Mouse (Mus musculus) midbrain, postnatal 0 days (tissue): ENCODE measurements at regions not wholly inside any gene's neighbourhood (a gene's known extent, or its start where the extent isn't known, plus 50 kb on each side); places are given as distances from the start of the nearest gene placed in this dataset.
A peak's percentile ranks its signal among the peaks of the same experiment; 100 is the strongest.

Experiments
- ATAC-seq: fragments of 200-750 bp; cut with Nextera tagmentation; 2 replicates; pipeline ENCODE4 v1.8.0; 2017; ENCODE audit warnings: moderate number of reproducible peaks, mild to moderate bottlenecking, moderate TSS enrichment, moderate library complexity; ENCODE audit not compliant: low FRiP score
- DNase-seq: peaks from one replicate; pipeline ENCODE4 v3.0.0-alpha.2; 2015; ENCODE audit warnings: low spot score
- H3K27ac ChIP-seq: fragments of 300-500 bp; sonication (generic); 2 replicates; pipeline ENCODE4 v1.5.1; 2014; ENCODE audit warnings: low read depth, mild to moderate bottlenecking, low read length, mixed read lengths
- H3K27me3 ChIP-seq: fragments of 300-500 bp; sonication (generic); 2 replicates; pipeline ENCODE4 v1.6.1; 2014; ENCODE audit warnings: low read length, control low read depth, mixed read lengths; ENCODE audit not compliant: insufficient read depth
- H3K36me3 ChIP-seq: fragments of 300-500 bp; sonication (generic); 2 replicates; pipeline ENCODE4 v1.6.1; 2014; ENCODE audit warnings: low read length, control low read depth, mixed read lengths; ENCODE audit not compliant: insufficient read depth
- H3K4me1 ChIP-seq: fragments of 300-500 bp; sonication (generic); 2 replicates; pipeline ENCODE4 v1.6.1; 2014; ENCODE audit warnings: mild to moderate bottlenecking, control low read depth, antibody characterized with exemption, low read length, mixed read lengths; ENCODE audit not compliant: insufficient read depth
- H3K4me2 ChIP-seq: fragments of 300-500 bp; sonication (generic); 2 replicates; pipeline ENCODE4 v1.6.1; 2014; ENCODE audit warnings: low read depth, mild to moderate bottlenecking, low read length, mixed read lengths; ENCODE audit not compliant: poor library complexity, severe bottlenecking
- H3K4me3 ChIP-seq: fragments of 300-500 bp; sonication (generic); 2 replicates; pipeline ENCODE4 v1.5.1; 2014; ENCODE audit warnings: low read depth, mild to moderate bottlenecking, low read length, moderate library complexity
- H3K9ac ChIP-seq: fragments of 300-500 bp; sonication (generic); replicated peaks from 2 replicates; pipeline ENCODE4 v1.6.1; 2014; ENCODE audit warnings: mild to moderate bottlenecking, low read length, moderate library complexity, mixed read lengths; ENCODE audit not compliant: poor library complexity, severe bottlenecking
- H3K9me3 ChIP-seq: fragments of 300-500 bp; sonication (generic); 2 replicates; pipeline ENCODE4 v1.6.1; 2016; ENCODE audit warnings: low read length, control low read depth
- CTCF ChIP-seq: IDR thresholded peaks from 2 replicates; pipeline ENCODE4 v1.5.1; 2016; ENCODE audit warnings: antibody characterized with exemption, mild to moderate bottlenecking
- WGBS: fragments of 180-500 bp; shearing (Covaris S2); extraction: QIAGEN DNeasy Blood & Tissue Kit; methylation state at CpG from one replicate; pipeline ENCODE4 v1.1.7; 2014; 5-methylcytosine and 5-hydroxymethylcytosine counted together

DNA sequence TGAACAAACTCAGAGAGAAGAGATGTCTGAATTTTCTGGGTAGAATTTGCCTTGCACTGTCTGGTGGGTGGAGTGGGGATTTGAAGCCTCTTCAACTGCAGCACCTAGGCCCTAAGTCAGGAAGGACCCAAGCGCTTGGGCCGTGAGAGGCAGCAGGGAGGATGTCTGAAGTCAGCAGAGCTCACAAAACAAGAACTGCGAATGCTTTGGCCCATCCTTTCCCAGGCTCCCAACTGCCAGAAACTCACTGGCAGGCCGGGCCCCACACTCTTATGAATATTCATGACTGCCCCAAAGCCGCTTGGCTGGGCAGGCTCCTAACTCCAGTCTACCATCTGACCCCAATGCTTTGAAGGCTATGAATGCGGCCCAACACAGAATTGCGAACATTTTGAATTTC, 80.2 kb upstream of the Peli1 start:
- no peak overlapping the region for H3K4me3 ChIP-seq
- no peak for TF ChIP-seq CTCF
- H3K4me1 ChIP-seq = no peaks in the 10 kb centered on the region
- WGBS = 25% methylated on average over 7 of the region's 7 CpGs
- H3K36me3 ChIP-seq = no peaks in the 10 kb centered on the region
- no peak for ATAC-seq
- H3K4me2 ChIP-seq = no peak overlapping the region
- no peaks in the 10 kb centered on the region for H3K27me3 ChIP-seq
- H3K27ac ChIP-seq = no peak overlapping the region
- peak; percentile 72 for DNase-seq
- no peak overlapping the region for H3K9ac ChIP-seq
- H3K9me3 ChIP-seq = no peaks in the 10 kb centered on the region

DNA sequence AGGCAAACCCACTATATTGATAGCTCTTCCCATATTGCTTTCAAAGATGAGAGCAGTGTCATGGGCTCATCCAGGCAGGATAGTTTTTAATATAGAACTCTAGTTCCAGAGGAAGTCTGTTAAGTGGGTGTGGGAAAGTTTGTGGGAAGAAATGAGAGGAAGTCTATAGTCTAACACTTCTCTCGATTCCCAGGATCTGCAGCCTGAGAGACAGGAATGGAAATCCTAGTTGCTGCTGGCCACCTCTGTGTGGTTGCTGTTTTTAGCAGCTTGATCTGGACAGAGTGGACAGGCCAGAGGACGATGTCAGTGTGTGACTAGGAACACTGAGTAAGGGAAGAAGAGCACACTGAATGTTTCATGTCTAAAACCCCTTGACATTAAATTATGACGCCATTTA, 76.8 kb upstream of the Peli1 start:
- peaks cover 7% of the 10 kb centered on the region; the same call in 1 of the 2 replicates for H3K4me1 ChIP-seq
- ATAC-seq = no peak
- H3K9ac ChIP-seq = no peak overlapping the region
- no peaks in the 10 kb centered on the region for H3K9me3 ChIP-seq
- H3K36me3 ChIP-seq = no peaks in the 10 kb centered on the region
- H3K27me3 ChIP-seq = no peaks in the 10 kb centered on the region
- no peak overlapping the region for H3K4me2 ChIP-seq
- DNase-seq = no peak
- H3K27ac ChIP-seq = no peak overlapping the region
- no peak for TF ChIP-seq CTCF
- WGBS = 72% methylated on average over 3 of the region's 3 CpGs
- no peak overlapping the region for H3K4me3 ChIP-seq

DNA sequence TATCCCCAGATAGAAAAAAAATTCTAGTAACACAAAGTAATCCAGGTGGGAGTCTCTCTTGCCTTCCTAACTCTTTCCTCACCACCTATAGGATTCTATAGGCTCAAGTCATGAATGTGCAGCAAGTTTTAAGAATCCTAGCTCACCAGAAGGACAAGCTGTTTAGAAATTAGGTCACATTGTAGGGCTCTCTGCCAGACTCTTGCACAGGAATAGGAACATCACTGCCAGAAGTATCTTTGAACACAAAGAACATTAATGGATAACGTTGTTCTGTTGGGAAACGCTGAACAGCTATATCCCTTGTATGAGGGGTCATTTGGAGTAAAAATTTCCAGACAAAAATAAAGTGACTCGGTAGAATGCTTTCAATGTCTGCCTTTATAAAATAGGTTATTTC, 75.6 kb upstream of the Peli1 start:
- DNase-seq = no peak
- no peak for TF ChIP-seq CTCF
- Histone ChIP-seq H3K4me3 (no peak overlapping the region), H3K27me3 (no peaks in the 10 kb centered on the region), H3K36me3 (no peaks in the 10 kb centered on the region), H3K9ac (no peak overlapping the region), H3K27ac (no peak overlapping the region), H3K4me2 (no peak overlapping the region), H3K9me3 (no peaks in the 10 kb centered on the region), H3K4me1 (peaks cover 7% of the 10 kb centered on the region; the same call in 1 of the 2 replicates)
- 68% methylated on average over 3 of the region's 3 CpGs for WGBS
- ATAC-seq = no peak

DNA sequence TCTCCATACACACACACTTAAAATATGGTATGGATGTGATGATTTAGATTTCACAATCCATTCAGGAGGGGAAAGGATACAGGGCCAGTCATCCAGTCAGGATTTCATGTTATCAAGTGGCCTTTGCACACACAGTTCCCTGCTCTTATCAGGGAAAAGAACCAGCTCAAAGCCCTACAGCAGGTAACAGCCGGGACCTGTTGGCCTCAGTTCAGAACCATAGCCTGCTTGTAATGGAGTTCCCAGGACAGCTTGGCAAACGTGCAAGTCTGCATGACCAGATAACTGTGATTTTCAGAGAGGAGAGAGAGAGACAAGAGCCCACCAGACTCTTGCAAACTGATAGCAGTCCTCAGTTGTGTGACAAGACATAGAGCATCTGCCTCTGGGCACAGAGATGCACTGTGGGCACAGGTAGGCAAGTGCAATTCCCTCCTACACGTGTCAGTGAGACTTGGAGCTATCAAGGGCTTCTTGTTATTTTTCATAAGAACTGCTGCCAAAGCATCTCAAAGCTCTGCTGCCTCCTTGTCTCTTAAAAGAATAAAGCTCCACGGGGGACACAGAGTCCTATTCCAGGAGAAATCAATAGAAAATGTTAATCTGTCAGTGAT, 74.9 kb upstream of the Peli1 start:
- peaks cover 7% of the 10 kb centered on the region; the same call in 1 of the 2 replicates for H3K4me1 ChIP-seq
- no peak overlapping the region for H3K4me2 ChIP-seq
- no peak overlapping the region for H3K4me3 ChIP-seq
- no peak overlapping the region for H3K9ac ChIP-seq
- H3K36me3 ChIP-seq = no peaks in the 10 kb centered on the region
- no peak overlapping the region for H3K27ac ChIP-seq
- H3K9me3 ChIP-seq = no peaks in the 10 kb centered on the region
- 12% methylated on average over 4 of the region's 4 CpGs for WGBS
- no peak for TF ChIP-seq CTCF
- H3K27me3 ChIP-seq = no peaks in the 10 kb centered on the region
- ATAC-seq = no peak
- DNase-seq = peak; percentile 38

DNA sequence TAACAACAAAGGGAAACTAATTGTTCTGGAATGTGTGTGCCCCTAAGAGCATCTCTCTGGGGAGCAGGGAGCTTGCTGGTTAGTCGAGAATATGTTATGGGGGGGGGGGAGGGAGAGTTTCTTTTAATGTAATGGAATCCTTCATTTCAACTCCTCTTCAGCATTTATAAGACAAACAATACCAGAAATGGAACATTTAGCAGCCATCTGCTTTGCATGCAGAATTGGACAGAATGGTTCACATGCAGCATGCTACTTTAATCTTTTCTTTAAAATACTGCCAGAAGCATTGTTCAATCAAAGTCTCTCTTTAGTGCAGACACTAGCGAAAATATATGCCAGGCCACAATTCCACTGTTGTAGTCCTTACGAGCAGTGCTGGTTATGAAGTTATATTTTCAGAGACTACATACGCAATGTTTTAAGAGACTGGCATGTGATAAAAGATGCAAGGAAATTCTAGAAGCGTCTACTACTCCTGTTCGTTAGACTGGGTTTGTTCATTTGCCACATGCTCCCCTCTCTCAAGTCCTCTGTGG, 74.2 kb upstream of the Peli1 start:
- no peak for ATAC-seq
- WGBS = 35% methylated on average over 6 of the region's 6 CpGs

DNA sequence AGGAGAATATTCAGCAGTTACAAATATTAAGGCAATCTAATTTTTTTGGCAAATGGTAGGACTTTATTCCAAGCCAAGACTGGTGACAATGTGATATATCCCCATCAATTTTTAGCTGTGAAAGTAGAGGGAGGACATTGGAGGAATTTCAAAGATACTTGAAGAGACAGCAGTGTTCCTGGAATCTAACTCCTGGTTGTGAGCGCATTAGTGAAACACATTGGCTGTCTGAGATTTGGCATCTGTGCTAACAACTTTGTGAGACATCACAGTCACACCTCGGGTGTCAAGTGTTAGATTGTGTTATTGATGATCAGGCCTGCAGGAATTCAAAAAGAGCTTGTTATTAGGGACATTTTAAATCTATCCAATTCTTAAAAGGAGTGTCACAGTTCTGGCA, 71.3 kb upstream of the Peli1 start:
- Histone ChIP-seq H3K27ac (no peak overlapping the region), H3K9ac (no peak overlapping the region), H3K4me2 (no peak overlapping the region), H3K9me3 (no peaks in the 10 kb centered on the region), H3K4me3 (no peak overlapping the region), H3K36me3 (no peaks in the 10 kb centered on the region), H3K27me3 (no peaks in the 10 kb centered on the region), H3K4me1 (peaks cover 7% of the 10 kb centered on the region; the same call in 1 of the 2 replicates)
- TF ChIP-seq CTCF = no peak
- 74% methylated on average over 2 of the region's 2 CpGs for WGBS
- DNase-seq (no peak), ATAC-seq (no peak)

More for the DNA sequence above, 74.2 kb upstream of the Peli1 start:
- Histone ChIP-seq H3K27ac (no peak overlapping the region), H3K36me3 (no peaks in the 10 kb centered on the region), H3K27me3 (no peaks in the 10 kb centered on the region), H3K4me1 (peaks cover 7% of the 10 kb centered on the region; the same call in 1 of the 2 replicates), H3K9ac (no peak overlapping the region), H3K4me2 (no peak overlapping the region), H3K4me3 (no peak overlapping the region), H3K9me3 (no peaks in the 10 kb centered on the region)
- DNase-seq = no peak
- TF ChIP-seq CTCF = no peak
